Mouse (Mus musculus) MEL (cell line): Measurements from ENCODE around the gene Mtx1.

ENCODE experiments used
- CTCF ChIP-seq, 3 experiments: IDR thresholded peaks in 2 of 3; conservative IDR thresholded peaks in 1 of 3; 2 replicates each; pipeline ENCODE4 v1.5.1; 2011 to 2012; ENCODE audit warnings: low read length in 3 of 3, low read depth in 2 of 3, mild to moderate bottlenecking in 2 of 3, improper control_type of control experiment in 1 of 3, inconsistent platforms in 1 of 3, mixed read lengths in 1 of 3, moderate library complexity in 1 of 3; ENCODE audit not compliant: control insufficient read depth in 1 of 3, insufficient read depth in 1 of 3, poor library complexity in 1 of 3, severe bottlenecking in 1 of 3
- MEF2A ChIP-seq: IDR thresholded peaks from 2 replicates; pipeline ENCODE4 v1.6.1; 2014; ENCODE audit warnings: low read depth, mild to moderate bottlenecking, inconsistent platforms, low read length, improper control_type of control experiment; ENCODE audit not compliant: poor library complexity, insufficient replicate concordance, severe bottlenecking; ENCODE audit errors: extremely low read depth
- MXI1 ChIP-seq: IDR thresholded peaks from 2 replicates; pipeline ENCODE4 v1.6.1; 2011; ENCODE audit warnings: mild to moderate bottlenecking, low read depth, low read length, improper control_type of control experiment

- TF ChIP-seq CTCF (IDR thresholded peaks at IDR 0.05 in 2 of 3, conservative IDR thresholded peaks at IDR 0.05 in 1 of 3; ENCODE audit: control insufficient read depth in 1 of 3, insufficient read depth in 1 of 3, low read depth in 2 of 3, low read length in 3 of 3, poor library complexity in 1 of 3, severe bottlenecking in 1 of 3): no peak; a peak in 1 of 6 replicates
- no peak for TF ChIP-seq MEF2A
- TF ChIP-seq MXI1: no peak
Measured at GRCm38 (mm10) chr3:89270891-89271290, 44.0 kb upstream of the Mtx1 start.
